Mouse (Mus musculus) E14TG2a.4 (cell line): ENCODE results near the gene Sgpl1.

Experiments used
- H3K27me3 ChIP-seq: 2 replicates; pipeline ENCODE4 v1.6.1; 2014; ENCODE audit warnings: low read length, control low read depth; ENCODE audit not compliant: insufficient read depth
- H3K36me3 ChIP-seq: 2 replicates; pipeline ENCODE4 v1.6.1; 2014; ENCODE audit warnings: low read length, control low read depth; ENCODE audit not compliant: insufficient read depth
- H3K4me1 ChIP-seq: replicated peaks from 2 replicates; pipeline ENCODE4 v1.6.1; 2014; ENCODE audit warnings: low read depth, low read length, control low read depth
- H3K4me3 ChIP-seq: replicated peaks from 2 replicates; pipeline ENCODE4 v1.5.1; 2014; ENCODE audit warnings: mild to moderate bottlenecking, low read length
- H3K9me3 ChIP-seq: 2 replicates; pipeline ENCODE4 v1.6.1; 2014; ENCODE audit warnings: low read length, control low read depth
- CTCF ChIP-seq: conservative IDR thresholded peaks from 2 replicates; pipeline ENCODE4 v1.5.1; 2014; ENCODE audit warnings: low read length
- NANOG ChIP-seq: IDR thresholded peaks from 2 replicates; pipeline ENCODE4 v1.6.1; 2014; ENCODE audit warnings: borderline replicate concordance, low read length, mixed read lengths
- POU5F1 ChIP-seq: IDR thresholded peaks from 2 replicates; pipeline ENCODE4 v1.6.1; 2014; ENCODE audit warnings: low read length, borderline replicate concordance

Gene Sgpl1

DNA sequence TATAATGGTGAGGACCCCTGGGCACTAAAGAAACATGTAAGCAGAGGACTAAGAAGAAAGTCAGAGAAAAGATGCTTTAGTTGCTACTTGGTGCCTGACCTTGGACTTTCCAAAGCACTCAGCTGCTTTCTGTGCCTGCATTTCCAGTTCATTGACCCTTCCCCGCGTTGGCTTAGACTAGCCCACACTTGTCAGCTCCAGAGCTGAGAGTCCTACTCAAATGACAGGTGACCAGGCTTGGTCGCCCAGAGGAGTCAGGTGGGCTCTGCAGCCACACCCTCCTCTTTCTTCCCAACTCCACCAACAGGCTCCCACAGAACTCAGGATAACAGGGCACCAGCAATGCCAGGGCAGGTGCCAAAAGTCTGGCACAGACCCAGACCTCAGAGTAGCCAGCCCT, 14.9 kb upstream of the Sgpl1 start:
- Histone ChIP-seq H3K36me3 (no peaks in the 10 kb centered on the region), H3K27me3 (no peaks in the 10 kb centered on the region), H3K4me3 (no peak overlapping the region), H3K9me3 (no peaks in the 10 kb centered on the region), H3K4me1 (peaks cover 9% of the 10 kb centered on the region)
- TF ChIP-seq POU5F1 (no peak), CTCF (no peak)

DNA sequence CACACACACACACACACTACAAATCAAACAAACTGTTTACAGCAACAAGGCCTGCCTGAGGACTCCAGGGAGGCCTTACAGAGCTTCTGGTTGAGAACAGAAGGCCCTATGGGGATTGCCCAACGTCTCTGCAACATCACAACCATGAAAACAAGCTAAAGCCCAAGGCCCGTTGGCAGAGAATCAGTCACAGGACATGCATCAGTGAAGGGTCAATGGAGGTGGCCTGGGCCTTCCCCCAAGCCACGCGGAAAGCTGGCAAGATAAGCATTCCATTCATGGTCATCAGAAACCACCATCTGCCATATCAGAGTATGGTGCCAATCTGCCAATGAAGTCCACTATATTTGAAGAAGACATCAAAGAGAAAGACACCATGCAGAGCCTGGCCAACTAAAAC, 13.2 kb upstream of the Sgpl1 start:
- H3K36me3 ChIP-seq = no peaks in the 10 kb centered on the region
- H3K9me3 ChIP-seq = no peaks in the 10 kb centered on the region
- H3K4me3 ChIP-seq = no peak overlapping the region
- H3K4me1 ChIP-seq = peaks cover 9% of the 10 kb centered on the region
- no peaks in the 10 kb centered on the region for H3K27me3 ChIP-seq
- TF ChIP-seq CTCF (no peak), POU5F1 (no peak), NANOG (no peak)

- Histone ChIP-seq H3K9me3 (no peaks in the 10 kb centered on the region), H3K36me3 (no peaks in the 10 kb centered on the region), H3K4me3 (no peak overlapping the region), H3K4me1 (peaks cover 9% of the 10 kb centered on the region), H3K27me3 (no peaks in the 10 kb centered on the region)
- no peak for TF ChIP-seq CTCF
- TF ChIP-seq POU5F1 = no peak
- TF ChIP-seq NANOG = no peak
Measured at GRCm38 (mm10) chr10:61160089-61160488, 12.6 kb upstream of the Sgpl1 start.

DNA sequence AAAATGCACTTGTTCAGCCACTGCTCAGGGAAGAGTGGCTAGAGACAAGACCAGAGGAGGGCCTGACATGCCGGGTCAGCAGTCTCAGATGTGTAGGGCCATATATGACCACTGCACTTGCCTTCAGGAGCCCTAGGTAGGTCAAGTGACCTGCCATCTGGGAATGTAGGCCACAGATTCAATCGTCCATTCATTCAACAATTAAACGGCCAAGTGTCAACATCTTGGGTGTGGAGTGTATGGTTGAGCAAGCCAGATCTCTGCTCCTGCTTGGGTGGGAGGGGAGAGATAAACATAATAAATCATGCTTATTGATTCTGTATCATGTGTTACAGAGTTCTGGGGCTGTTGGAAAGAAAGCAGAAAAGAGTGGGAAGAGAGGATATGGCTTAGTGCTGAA, 11.1 kb upstream of the Sgpl1 start:
- no peak overlapping the region for H3K4me3 ChIP-seq
- TF ChIP-seq POU5F1 (no peak), CTCF (no peak), NANOG (no peak)
- H3K36me3 ChIP-seq = no peaks in the 10 kb centered on the region
- no peaks in the 10 kb centered on the region for H3K27me3 ChIP-seq
- H3K9me3 ChIP-seq = no peaks in the 10 kb centered on the region
- H3K4me1 ChIP-seq = peaks cover 9% of the 10 kb centered on the region

DNA sequence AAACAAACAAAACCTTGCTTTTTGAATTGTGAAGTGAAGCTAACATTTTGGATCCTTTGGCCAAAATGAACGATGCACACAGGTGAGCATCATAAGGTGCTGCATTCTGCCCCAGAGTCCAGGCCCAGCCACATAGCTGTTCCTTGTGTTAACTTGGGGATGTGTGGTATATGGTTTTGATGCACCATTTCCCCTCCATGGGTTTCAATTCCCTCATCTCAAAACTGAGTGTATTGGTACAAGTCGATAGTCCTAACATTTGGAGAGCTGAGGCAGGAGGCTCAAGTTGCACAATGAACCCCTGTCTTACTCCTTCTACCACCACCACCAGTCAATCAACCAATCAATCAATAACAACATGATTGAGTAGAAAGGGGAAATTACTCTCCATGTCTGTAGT, 8.9 kb upstream of the Sgpl1 start:
- no peak for TF ChIP-seq CTCF
- no peak for TF ChIP-seq POU5F1
- no peak for TF ChIP-seq NANOG
- no peaks in the 10 kb centered on the region for H3K4me1 ChIP-seq

GRCm38 (mm10) chr10:61155611-61156010, 8.1 kb upstream of the Sgpl1 start:
- Histone ChIP-seq H3K4me1 (no peaks in the 10 kb centered on the region), H3K9me3 (no peaks in the 10 kb centered on the region), H3K36me3 (no peaks in the 10 kb centered on the region), H3K4me3 (no peak overlapping the region), H3K27me3 (no peaks in the 10 kb centered on the region)
- TF ChIP-seq NANOG (no peak), CTCF (no peak), POU5F1 (no peak)

More for the DNA sequence above, 8.9 kb upstream of the Sgpl1 start:
- Histone ChIP-seq H3K9me3 (no peaks in the 10 kb centered on the region), H3K36me3 (no peaks in the 10 kb centered on the region), H3K4me3 (no peak overlapping the region), H3K27me3 (no peaks in the 10 kb centered on the region)

- peaks cover 19% of the 10 kb centered on the region for H3K4me1 ChIP-seq
- no peak overlapping the region for H3K4me3 ChIP-seq
- H3K9me3 ChIP-seq = no peaks in the 10 kb centered on the region
- H3K36me3 ChIP-seq = no peaks in the 10 kb centered on the region
- H3K27me3 ChIP-seq = no peaks in the 10 kb centered on the region
- TF ChIP-seq NANOG (no peak), CTCF (no peak), POU5F1 (no peak)
Measured at GRCm38 (mm10) chr10:61152131-61152530, 4.6 kb upstream of the Sgpl1 start.

GRCm38 (mm10) chr10:61150616-61151015, 3.1 kb upstream of the Sgpl1 start:
- Histone ChIP-seq H3K4me3 (no peak overlapping the region), H3K36me3 (no peaks in the 10 kb centered on the region), H3K4me1 (peaks cover 21% of the 10 kb centered on the region), H3K9me3 (no peaks in the 10 kb centered on the region), H3K27me3 (no peaks in the 10 kb centered on the region)
- TF ChIP-seq CTCF (no peak), NANOG (no peak), POU5F1 (no peak)

- peaks cover 29% of the 10 kb centered on the region for H3K4me1 ChIP-seq
- no peaks in the 10 kb centered on the region for H3K9me3 ChIP-seq
- TF ChIP-seq POU5F1 (no peak), NANOG (no peak)
- H3K27me3 ChIP-seq = no peaks in the 10 kb centered on the region
- no peak overlapping the region for H3K4me3 ChIP-seq
- H3K36me3 ChIP-seq = no peaks in the 10 kb centered on the region
Measured at GRCm38 (mm10) chr10:61149476-61149875, 2.0 kb upstream of the Sgpl1 start.

DNA sequence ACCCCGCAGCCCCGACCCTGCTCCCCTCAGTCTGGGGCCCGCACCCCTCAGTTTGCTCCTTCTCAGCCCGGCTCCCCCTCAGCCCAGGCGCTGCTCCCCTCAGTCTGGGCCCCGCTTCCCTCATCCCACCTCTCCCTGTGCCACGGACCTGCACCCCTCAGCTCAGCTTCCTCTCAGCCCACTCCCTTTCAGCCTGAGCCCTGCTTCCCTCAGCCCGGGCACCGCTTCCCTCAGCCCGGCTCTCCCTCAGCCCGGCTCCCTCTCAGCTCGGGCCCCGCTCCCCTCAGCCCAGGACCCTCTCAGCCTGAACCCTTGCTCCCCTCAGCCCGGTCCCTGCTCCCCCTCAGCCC, 721 bp downstream of the Sgpl1 start:
- TF ChIP-seq CTCF = no peak
- no peak for TF ChIP-seq POU5F1
- no peak for TF ChIP-seq NANOG
- peaks cover 13% of the 10 kb centered on the region; the same call in 1 of the 2 replicates for H3K36me3 ChIP-seq
- H3K4me3 ChIP-seq = peak overlapping the region; percentile 92
- no peaks in the 10 kb centered on the region for H3K9me3 ChIP-seq
- no peaks in the 10 kb centered on the region for H3K27me3 ChIP-seq
- H3K4me1 ChIP-seq = peaks cover 29% of the 10 kb centered on the region
